Mouse (Mus musculus) left cerebral cortex, adult 9 months (tissue): Measurements from ENCODE around the gene Armh1.
A peak's percentile ranks its signal among the peaks of the same experiment; 100 is the strongest.
"Not testable (repeated sequence)": the region's sequence is repeated elsewhere in the genome, so short reads cannot be mapped to it uniquely, and the experiment has no call there.

Experiments
- DNase-seq, 2 experiments: peaks; one replicate each; pipeline ENCODE4 v3.0.0; 2022; ENCODE audit warnings: low spot score in 2 of 2

Armh1 gene

DNA sequence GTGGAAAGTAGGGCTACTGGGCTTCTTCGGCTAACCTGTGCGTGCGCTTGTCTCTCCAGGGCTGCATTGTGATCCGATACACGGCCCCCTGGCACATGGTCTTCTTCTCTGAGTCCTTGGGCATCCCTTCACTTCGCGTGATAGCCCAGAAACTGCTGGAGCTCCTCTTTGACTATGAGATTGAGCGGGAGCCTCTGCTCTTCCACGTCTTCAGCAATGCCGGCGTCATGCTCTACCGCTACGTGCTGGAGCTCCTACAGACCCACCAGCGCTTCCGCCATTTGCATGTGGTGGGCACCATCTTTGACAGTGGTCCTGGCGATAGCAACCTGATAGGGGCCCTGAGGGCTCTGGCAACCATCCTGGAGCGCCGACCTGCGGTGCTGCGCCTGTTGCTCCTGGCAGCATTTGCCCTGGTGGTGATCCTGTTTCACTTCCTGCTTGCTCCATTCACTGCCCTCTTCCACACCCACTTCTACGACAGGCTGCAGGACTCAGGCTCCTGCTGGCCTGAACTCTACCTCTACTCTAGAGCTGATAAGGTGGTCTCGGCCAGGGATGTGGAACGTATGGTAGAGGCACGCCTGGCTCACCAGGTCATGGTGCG is 16.0 kb upstream of the Armh1 start:
- no peak for DNase-seq

DNA sequence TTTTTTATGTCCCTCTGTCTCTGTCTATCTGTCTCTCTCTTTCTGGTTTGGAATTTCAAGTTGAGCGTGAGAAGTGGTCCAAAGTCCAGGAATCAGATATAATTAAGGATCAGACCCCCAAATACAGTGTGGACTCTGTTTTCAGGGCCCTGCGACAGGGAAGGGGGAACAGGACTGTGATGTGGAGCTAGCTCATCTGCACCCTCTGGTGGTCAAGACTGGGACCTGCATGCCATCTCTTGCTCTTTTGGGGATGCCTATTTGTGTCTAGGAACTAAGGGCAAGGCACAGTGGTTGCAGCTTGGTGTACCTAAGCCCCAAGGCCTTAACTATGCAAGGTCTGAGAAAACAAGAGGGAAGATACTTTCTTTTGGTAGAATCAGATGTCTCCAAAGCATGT is 15.4 kb upstream of the Armh1 start:
- peak in 1 of 2 experiments; percentile 90 for DNase-seq

DNA sequence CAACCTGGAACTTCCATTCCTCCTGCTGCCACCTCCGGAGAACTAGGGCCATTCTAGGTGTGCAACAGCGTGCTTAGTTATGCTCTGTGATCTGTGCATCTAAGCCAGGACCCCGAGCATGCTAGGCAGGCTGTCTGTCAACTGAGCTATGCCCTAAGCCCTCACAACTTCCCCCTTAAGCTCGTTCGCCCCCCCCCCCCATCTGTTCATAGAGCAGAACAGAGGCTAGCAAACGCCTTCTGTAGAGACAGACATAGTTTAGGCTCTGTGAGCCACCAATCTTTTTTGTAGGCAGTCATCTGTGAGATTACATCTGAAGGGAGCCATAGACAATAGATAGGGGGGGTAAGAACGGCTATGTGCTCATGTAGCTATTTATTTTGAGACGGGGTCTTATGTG is 11.1 kb upstream of the Armh1 start:
- DNase-seq: no peak

DNA sequence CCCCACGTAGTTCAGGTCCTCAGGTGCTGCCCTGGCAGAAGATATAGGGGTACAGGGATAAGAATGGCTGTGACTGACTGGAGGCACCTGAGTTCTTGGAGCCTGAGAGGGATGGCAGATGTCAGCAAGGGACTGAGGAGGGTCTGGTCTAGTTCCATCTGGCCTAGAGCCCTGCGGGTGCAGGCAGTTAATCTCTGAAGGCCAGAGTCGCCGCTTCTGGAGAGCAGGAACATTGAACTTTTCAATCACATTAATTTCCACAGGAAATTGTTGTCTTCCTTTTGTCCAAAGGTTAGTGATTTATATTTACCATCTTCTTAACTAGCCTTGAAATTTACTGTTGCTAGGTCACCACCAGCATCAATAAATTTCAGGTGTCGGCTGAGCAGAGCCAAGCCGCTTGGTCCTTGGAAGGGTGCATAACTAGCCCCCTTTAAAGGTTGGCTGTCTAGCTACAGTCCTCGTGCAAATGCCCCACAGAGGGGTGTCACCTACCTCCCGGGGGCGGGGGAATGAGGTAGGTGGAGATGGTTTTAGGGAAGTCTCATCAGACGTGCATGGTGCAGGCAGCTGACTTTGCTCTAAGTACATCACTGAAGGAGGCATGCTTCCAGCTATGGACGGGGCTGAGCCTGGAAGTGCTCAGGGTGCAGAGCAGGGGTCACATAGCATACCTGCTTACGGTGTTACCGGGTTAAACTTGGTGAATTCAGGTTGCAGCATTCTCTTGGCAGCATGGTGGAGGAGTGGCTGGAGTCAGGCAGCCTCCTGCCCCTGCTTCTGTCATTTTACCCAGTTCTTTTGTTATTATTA is 10.4 kb upstream of the Armh1 start:
- no peak for DNase-seq

DNA sequence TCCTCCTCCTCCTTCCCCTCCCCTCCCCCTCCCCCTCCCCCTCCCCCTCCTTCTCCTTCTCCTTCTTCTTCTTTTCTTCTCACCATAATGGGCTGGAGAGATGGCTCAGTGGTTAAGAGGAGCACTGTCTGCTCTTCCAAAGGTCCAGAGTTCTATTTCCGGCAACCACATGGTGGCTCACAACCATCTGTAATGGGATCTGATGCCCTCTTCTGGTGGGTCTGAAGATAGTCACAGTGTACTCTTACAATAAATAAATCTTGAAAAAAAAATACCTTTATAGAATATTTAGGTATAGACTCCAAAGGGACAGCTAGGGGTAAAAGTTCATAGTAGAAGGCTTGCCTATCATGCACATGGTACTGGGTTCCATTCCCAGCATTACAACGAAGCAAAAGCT is 9.3 kb upstream of the Armh1 start:
- DNase-seq: no peak

DNA sequence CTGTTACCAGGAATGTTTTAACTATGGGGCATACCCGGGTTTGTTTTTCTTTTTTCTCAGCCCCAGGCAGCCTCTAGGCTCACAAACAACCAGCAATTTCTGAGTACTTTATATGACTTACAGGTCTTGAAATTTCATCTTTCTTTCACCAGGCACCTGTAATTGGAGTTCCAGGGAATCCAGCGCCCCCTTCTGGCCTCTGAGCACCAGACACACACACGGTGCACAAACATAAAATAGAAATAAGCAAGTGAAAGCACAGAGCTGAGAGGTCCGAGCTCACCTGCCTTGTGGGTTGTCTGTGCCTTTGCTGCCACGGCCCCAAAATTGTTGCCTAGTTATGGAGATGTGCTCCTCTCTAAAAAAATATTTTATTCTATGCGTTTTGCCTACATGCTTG is 8.0 kb upstream of the Armh1 start:
- DNase-seq: not testable (repeated sequence)

DNA sequence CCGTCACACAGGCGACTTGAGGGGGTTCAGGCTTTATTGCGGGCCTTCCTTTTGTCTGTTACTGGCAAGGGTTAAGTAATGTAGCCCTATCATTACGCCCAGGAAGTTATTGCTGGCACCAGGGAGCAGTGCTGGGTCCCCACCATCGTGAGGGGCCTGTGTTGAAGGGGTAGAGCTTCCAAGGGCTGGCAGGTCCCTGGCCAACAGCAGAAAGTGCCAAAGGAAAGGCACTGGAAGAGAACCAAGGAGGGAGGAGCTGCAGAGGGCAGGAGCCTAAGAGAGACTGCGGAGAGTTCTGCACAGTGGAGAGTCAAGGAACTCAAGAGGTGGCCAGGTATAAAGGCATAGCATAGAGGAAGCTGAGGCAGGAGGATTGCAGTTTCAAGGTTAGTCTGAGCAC is 2.7 kb upstream of the Armh1 start:
- DNase-seq: no peak

DNA sequence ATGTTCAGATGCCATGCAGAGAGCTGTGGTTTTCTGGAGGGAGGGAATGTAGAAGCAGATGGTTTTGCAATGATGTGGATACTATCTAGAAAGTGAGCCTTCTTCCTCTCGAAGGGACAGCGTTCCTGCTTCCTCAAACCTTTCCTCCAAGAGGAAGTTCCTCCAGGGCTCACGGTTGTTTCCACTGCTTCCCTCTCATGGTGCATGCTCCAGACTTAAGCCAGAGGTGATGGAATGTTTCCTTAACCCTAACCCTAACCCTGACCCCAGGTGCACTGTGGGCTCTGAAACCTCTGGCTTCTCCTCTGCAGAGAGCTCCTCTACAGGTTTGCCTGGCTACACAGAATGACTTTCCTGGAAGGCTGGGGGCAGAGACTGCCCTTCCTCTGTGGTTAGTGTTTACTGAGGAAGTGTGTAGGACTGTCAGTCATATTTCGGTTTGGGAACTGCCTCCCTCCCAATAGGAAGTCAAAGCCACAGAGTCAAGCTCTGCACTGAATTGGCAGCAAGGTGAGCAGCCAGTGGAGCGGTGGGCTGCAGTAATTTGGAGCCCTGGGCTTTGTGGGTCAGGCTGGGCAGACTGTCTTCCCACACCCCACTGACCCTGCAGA is 2.2 kb upstream of the Armh1 start:
- DNase-seq: no peak

DNA sequence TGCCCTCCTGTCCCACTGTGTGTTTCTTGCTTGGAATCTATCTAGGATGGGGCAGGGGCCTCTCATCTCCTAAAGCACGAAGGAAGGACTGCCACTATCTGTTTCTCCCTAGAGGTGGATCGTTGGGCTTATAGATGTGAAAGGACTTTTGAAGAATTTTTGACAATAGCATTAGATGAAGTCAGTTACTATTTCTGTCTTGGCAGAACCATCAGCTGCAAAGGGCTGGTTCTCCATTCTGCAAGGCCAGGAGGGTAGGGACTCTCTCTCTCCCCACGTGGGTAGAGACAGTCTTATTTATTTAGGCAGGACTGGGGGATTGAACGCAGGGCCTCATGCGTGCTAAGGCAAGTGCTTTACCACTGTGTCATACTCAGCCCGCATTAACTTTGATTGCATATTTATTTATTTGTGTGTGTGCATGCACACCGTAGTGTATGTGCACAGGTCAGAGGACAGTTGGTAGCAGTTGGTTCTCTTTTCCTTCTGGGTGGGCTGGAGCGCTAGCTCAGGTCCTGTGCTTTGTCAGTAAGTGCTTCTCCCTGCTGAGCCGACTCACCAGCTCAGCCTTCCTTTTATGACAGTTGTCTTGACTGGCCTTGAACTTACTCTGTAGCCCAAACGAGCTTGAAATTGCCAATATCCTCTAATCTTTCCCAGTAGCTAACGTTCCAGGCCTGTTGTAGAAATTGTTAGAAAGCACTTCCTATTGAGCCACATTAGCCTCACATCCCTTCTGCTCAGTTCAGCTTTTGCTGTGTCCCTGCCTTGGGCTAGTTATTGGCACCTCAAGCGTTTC is 1.5 kb upstream of the Armh1 start:
- DNase-seq: no peak

DNA sequence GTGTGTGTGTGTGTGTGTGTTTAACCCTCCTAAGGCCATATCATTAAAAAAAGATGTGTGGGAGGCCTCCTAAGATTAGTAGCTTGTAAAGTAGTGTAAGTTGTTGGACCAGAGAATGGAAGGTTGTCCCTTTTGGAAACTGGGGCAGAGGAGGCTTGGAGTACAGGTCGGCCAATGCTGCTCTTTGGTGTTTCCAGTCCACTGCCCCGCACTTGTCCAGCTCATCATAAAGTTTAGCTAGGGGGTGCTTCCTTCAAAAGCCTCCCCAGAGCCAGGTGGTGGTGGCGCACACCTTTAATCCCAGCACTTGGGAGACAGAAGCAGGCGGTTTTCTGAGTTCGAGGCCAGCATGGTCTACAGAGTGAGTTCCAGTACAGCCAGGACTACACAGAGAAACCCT is 830 bp upstream of the Armh1 start:
- DNase-seq: no peak

DNA sequence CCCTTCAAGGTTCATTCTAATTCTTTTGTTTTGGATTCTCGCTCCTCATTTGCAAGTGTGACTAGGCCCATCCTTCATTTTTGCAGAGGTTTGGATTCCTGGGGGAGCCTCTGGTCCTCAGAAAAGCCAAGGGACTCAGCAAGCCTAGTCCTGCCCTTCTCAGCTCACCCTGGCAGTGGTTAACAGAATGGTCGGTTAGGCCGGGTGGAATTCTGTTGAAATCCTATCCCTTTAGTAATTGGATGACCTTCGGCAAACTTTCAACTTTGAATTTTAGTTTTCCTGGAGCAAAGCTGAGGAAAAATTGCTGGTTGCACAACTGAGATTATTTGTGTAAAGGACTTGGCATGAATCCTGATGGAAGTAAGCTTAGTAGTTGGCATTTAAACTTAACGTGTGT is 426 bp upstream of the Armh1 start:
- no peak for DNase-seq

DNA sequence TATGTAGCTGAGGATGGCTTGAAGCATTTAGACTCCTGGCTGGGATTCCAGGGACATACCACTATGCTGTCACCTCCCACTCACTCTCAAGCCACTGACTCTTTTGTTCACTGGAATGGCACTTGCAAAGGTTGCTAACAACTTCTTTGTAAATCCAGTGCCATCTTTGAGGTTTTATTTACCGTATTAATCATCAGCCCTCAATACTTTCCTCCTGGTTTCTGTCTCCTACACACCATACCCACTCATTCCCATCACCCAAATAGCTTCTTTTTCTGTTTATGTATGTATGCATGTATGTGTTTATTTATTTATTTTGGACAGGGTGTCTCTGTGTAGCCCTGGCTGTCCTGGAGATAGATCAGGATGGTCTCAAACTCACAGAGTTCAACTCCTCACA is 943 bp downstream of the Armh1 start:
- no peak for DNase-seq

DNA sequence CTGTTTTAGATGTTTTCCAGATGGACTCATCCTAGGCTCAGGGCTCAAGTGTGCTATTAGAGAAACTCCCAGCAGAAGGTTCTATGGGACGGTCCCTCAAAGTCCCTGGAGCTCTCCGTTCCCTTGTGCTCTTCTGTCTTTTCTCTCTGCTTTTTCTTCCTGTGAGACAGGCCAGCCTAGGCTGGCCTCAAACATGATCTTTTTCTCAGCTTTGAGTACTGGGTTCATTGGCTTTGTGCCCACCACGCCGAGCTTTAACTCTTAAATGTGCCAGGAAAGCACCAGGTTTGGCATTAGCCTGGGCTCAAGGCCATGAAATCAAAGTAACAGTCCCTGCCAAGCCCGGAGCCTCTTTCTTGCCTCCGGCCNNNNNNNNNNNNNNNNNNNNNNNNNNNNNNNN is 11.1 kb downstream of the Armh1 start:
- DNase-seq: no peak

DNA sequence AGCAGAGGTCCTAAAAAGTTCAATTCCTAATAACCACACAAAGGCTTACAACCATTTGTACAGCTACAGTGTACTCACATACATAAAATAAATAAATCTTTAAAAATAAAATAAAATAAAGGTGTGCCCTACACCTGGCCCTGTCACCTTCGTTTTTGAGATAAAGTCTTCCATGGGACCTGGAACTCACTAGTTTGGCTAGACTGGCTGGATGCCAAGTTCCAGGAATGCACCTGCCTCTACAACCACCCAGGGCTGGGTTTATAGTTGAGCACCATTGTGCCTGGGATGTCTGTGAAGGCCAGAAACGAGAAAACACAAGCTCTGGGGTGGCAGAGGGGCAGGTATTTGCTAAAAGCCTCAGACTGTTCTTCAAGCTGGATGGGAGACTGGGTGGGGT is 12.8 kb downstream of the Armh1 start:
- no peak for DNase-seq

DNA sequence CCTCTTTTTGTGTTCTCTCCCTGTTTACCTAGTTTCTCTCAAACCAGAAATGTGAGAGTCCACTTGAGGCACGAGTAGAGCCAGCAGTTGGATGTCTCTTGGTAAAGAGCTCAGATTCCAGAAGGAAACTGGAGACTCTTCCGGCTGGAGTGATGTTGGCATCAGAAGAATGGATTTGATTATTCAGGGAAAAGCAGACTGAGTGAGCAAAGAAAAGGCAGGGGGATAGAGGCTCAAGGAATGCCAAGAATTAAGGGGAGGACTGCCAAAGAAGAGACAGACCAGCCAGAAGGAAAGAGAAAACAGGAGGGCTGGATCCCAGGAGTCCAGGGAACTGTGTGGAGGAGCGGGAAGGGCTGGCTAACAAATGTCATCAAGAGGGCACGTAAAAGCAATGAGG is 16.1 kb downstream of the Armh1 start:
- DNase-seq: no peak

DNA sequence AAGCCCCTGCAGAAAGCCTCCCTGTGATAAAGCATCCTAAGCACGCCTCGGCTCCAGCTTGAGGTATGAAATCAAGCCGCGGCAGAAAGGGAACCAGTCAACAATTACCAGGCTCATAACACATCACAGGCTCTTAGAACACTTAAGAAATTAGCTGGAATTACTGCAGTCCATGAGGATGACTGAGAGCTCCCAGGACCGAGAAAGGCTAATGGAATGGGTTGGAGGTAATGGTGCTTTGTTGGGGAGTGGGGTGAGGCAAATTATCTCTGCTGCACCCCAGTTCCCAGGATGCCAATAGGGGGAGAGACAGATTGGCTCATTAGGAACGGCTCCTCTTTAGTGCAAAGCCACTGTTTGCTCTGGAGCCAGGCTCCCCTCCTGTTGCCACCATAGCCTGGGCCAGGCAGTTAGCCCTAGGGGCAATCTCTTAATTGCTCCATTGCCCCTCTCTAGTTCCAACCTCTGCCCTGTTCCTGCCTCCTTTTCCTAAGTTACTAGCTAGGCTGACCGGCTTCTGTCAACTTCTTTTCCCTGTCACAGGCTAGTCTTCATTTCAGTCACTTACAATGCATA is 17.7 kb downstream of the Armh1 start:
- no peak for DNase-seq

DNA sequence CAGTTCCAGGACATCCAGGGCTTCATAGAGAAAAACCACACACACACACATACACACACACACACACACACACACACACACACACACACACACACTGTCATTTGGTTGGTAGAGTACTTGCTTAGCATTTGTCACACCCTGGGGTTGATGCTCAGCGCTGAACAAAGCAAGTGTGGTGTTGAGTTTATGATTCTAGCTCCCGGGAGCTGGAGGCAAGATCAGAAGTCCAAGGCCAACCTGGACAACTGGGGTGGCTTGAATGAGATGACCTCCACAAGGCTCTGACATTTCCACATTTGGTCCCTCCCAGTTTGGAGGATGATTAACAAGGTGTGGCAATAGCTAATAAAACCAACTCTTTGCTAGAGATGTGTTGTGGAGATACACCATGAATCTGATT is 20.7 kb downstream of the Armh1 start:
- DNase-seq: no peak

DNA sequence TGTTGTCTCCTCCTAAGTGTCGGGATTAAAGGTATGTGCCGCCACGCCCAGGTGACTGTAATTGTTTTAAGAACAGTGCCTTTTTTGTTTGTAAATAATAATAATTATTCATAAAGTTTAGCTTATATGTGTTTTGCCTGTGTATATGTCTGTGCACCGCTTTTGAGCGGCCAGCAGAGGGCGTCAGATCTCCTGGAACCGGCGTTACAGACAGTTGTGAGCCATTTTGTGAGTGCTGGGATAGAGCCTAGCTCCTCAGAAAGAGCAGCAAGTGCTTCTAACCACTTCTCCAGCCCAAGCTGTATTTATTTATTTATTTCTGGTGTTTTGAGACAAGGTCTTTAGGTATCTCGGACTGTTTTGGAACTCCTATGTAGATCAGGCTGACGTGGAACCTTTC is 21.6 kb downstream of the Armh1 start:
- no peak for DNase-seq

DNA sequence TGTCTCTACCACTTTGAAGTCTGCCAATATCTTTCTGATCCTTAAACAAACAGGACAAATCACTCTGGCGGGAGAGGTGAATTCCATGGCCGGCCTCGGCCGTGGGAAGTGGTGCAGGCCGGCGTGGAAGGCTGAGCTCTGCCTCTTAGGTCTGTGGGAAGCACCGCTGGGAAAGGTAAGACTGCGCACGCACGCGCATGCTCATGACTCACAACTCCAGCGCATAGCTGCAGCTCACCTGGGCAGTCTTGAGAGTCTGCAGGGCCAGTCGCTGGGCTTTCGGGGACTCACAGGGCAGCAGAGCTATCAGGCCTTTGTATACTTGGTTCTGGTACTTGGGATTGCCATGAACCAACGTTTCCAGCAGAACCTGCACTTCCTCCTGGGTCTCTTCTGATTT is 22.3 kb downstream of the Armh1 start:
- no peak for DNase-seq

DNA sequence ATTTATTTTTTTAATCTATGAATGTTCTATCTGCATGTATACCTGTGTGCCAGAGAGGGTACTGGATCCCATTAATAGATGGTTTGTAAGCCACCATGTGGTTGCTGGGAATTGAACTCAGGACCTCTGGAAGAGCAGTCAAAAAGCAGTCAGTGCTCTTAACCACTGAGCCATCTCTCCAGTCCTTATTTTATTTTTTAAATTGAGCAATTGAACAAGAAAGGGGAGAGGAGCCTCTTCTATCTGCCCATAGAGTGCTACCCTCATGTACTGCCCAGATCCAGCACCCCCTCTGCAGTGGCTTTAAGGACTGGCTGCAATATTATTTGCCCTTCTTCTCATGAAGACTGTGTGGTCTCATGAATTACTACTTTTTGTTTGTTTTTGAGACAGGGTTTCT is 26.7 kb downstream of the Armh1 start:
- no peak for DNase-seq

DNA sequence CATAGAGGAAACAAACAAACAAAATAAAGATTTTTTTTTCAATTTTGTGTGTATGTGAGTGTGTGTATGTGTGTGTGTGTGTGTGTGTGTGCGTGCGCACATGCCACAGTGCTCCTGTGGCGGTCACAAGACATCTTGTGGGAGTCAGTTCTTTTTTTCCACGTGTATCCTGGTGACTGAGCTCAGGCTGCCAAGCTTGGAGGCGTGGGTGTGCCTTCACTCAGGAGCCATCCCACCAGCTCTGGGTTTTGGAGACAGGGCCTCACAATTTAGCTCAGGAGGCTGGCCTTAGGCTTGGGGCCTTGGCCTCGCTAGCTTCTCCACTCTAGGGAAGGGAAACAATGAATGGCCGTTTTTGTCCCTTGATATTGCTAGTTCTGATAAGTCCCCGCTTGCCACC is 27.8 kb downstream of the Armh1 start:
- no peak for DNase-seq

DNA sequence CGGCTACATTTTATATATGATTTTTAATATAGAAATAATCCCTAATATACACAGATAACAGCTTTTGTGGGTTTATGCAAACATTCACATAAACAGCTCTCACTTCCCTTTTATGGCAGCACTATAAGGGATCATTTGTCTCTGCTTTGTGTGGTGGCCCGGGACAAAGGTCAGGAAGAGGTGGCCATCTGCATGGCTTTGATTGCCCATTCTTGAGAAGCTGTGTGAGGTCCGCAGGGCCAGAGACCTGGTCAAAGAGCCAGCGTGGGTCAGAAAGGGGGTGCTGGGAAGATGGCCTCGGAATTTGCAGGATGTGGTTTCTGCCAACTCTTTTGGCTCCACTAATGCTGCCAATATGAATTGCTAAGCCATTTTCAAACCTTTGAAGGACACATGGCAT is 28.9 kb downstream of the Armh1 start:
- no peak for DNase-seq
